Mouse (Mus musculus): ENCODE results near the gene Aqr. TPM values are rescaled to one million over a fixed set of nuclear protein-coding genes. Genes with fewer than 3 reads are reported as not detected.

Gene Aqr
- 100 to 1,000 TPM in 1 of 2 experiments, 10 to 100 TPM in 1; 70.5 to 106 TPM for polyA plus RNA-seq (2017; shearing (Covaris generic))

GRCm38 (mm10) chr2:114186924-114187323 is at the start of gene Aqr:
TSS of gene Aqr (minus strand) at chr2:114187024.

DNA sequence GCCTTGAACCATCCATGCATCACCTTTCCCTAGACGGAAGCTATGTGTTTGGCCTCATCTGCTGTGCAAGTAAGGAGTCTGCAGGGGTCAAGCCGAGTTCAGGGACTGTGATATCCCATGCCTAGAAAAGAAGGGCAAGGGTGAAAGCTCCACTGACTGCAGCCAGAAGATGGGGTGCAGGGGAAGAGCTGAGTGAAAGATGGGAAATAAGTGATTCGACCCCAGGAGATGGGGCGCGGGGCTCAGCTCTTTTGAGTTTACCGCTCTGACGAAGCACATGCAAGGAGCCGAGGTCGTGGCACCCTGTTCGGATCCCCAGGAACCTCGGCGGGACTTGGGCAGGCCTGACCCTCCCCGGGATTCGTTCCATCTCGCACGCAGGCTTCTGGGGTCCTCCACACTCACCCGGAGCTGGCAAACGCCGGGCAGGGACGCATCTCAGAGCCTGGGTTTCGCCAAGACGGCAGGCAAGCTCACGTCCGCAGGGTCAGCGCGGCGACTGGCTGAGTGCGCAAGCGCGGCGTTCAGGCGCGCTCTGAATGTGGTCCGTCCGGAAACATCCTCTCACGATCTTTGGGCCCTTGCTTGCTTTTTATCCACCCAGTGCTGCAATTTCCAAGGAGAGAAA is 14.2 kb upstream of the Aqr start, which contains the start of gene Zfp770:
Gene Zfp770 (minus strand): TSS at position 538 of the 628 bp plus-strand sequence.

DNA sequence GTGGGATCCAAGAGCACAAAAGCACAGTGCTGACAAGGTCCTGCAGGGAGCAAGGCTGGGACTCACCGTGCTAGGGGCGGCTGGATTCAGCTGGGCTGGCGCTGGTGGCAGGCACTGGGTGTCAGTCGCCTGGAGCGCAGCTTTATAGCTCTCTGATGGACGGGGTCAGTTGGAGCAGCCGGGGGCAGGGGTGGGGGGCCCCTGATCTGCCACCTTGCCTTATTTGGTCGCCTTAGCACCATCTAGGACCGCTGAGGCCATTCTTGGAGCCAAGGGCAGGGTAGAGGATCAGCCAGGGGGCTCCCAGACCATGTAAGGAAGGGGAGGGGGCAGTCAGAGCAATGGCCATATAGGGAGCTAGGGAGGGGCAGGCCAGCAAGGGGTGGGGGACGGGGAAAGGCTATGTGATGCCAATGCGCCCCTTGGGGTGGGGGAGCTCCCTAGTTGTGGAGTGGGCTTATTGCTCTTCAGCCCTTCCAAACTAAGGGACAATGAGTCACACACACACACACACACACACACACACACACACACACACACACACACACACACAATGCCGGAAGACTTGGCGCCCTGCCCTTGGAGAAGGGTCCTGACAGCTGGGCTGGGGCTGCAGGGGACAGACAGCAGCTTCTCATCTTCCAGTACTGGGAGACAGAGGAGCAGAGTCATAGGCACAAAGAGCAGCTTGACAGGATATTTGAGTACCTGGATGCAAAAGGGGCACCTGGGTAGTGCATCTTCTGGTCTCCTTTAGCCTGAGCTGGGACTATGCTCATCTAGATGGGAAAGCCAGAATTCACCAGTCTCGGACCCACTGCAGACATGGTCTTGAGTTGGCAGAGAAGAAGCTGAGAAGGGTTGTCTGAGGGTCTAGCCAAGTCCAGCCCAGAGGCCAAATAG is 133.9 kb downstream of the Aqr start, which contains the start of gene Actc1:
Gene Actc1 (minus strand): TSS at position 853 of the 903 bp plus-strand sequence.

Other genes starting within 250 kb of the Aqr start
- gene Gjd2, start 173.4 kb downstream of the Aqr start, polyA plus RNA-seq (2017; shearing (Covaris generic)) = not detected
- gene Actc1, start 133.5 kb downstream of the Aqr start, polyA plus RNA-seq (2017; shearing (Covaris generic)) = 1 to 10 TPM in 1 of 2 experiments, under 1 TPM in 1; 0.66 to 4.7 TPM
- gene Zfp770, start 14.4 kb upstream of the Aqr start, polyA plus RNA-seq (2017; shearing (Covaris generic)) = 1 to 10 TPM in 1 of 2 experiments, under 1 TPM in 1; 0.67 to 2.7 TPM

Measured in inflammation-experienced regulatory T-cells (primary cell).